Mouse (Mus musculus) E14TG2a.4 (cell line): ENCODE data around the gene Gm49416.

Experiments used
- CTCF ChIP-seq: conservative IDR thresholded peaks from 2 replicates; pipeline ENCODE4 v1.5.1; 2014; ENCODE audit warnings: low read length
- POU5F1 ChIP-seq: IDR thresholded peaks from 2 replicates; pipeline ENCODE4 v1.6.1; 2014; ENCODE audit warnings: low read length, borderline replicate concordance

DNA sequence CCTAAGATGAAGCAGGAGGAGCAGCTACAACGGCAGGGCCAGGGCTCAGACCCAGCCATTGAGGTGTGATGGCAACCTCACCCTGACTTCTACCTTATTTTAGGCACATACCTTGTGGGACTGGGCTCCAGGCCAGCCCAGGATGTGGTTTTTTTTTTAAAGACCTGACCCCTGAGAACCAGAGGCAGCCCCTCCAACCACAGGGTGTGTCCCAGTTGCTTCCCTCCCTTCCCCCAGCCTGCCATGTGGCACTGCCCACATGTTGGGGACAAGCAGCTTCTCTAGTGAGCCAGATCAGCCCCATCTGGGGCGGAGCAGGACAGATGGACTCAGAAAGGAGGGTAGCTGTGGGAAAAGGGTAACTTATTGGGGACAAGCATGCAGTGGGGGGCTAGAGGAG, 38.0 kb downstream of the Gm49416 start:
- TF ChIP-seq CTCF (no peak), POU5F1 (no peak)
